In the genomic region with DNA sequence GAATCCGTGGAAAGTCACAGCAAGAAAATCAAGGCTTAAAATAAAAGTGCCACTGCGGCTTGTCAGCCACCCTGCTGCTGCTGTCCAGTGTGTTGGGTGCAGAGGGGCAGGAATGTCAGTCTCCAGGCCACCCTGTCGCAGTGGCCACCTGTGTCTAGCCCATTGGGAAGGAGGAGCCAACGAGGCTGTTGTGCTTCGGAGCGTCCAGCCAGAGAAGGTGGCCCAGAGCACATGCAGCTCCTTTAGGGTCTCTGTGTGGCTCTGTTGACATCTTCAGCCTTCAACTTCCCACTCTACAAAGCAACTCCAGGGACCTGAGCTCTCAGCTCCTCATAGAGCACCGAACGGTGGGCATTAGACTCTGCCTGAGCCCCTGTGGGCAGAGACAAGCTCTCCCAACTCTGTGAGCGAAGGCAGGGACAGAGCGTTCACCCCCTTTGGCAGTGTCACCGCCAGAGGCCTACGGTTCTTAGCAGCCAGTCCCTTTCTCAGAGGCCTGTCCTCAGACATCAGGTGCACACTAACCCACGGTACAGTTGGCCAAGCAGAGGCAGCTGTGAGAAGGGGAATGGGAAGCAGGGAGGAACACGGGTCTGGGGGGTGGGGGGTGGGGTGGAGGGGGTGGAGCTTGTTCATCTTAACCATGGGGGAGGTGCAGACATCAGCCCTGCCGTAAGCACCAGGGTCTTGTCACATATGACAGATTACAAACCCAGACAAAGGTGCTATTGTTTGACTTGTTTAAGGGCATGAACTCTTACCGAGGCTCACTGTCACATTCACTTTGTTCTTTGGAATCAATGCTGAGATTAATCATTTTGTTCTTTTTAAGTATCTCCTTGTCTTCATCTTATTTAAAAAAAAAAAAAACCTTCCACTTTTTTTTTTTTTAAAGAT, we compare ENCODE assay signal across 20 mouse cellular contexts. TPM values are rescaled to one million over a fixed set of nuclear protein-coding genes. Genes with fewer than 3 reads are reported as not detected.
DNase-seq lines count a peak whose midpoint lies in the region; ATAC-seq and TF ChIP-seq lines count a peak whose summit lies in the region.
"Had no signal": no experiment of that assay in that cellular context is flagged by ENCODE, and none has a peak within 500 bp of the region (broad histone marks: within the 10 kb centered on the region; RNA-seq: fewer than 3 reads in every experiment).

No protein-coding gene starts in this region.

- ATAC-seq in erythroid progenitor cell, adult 5-6 weeks (replicated peaks; ENCODE audit: low FRiP score, poor library complexity, severe bottlenecking): no peak
- ATAC-seq: inflammation-experienced regulatory T-cells, adult 6 months had no signal

- intact Hi-C loops in heart, postnatal 25 days (cut with DNase I): no loop called here

- no peak overlapping the region for H3K27ac ChIP-seq in thymus, adult 2 months (ENCODE audit: control insufficient read depth, insufficient read depth, low read length)
- H3K27ac ChIP-seq: hindbrain, embryonic 13.5 days; left cerebral cortex, adult 2 months; limb, embryonic 15.5 days; liver, embryonic 15.5 days had no signal

- 93% methylated on average over 16 of the region's 16 CpGs for WGBS in thymus, adult 2 months

- TF ChIP-seq CTCF in thymus, adult 2 months (IDR thresholded peaks at IDR 0.05; ENCODE audit: borderline replicate concordance, control insufficient read depth, extremely low read depth, insufficient read depth, low read length, poor library complexity): no peak

- H3K36me3 ChIP-seq in thymus, adult 2 months (ENCODE audit: control insufficient read depth, insufficient read depth, low read length): peaks cover 39% of the 10 kb centered on the region

- peaks cover 9% of the 10 kb centered on the region for H3K4me1 ChIP-seq in thymus, adult 2 months (replicated peaks; ENCODE audit: control insufficient read depth, insufficient read depth, low read length)

- TF ChIP-seq POLR2A in thymus, adult 2 months (IDR thresholded peaks at IDR 0.05; ENCODE audit: control insufficient read depth, extremely low read depth, insufficient read depth, low read length, poor library complexity): no peak

- peak; percentile 87 for DNase-seq in heart, adult 11 months
- no peak for DNase-seq in heart, postnatal 25 days (ENCODE audit: low spot score)
- DNase-seq in retina, postnatal 1 day: peak; percentile 21
- DNase-seq in retina, embryonic 14.5 days (ENCODE audit: low spot score): no peak
- DNase-seq in embryo, embryonic 11 days: peak; percentile 27
- DNase-seq in thymus, adult 2 months: no peak
- DNase-seq: adrenal gland, postnatal 14 days; gastrocnemius, postnatal 10 days; heart, postnatal 10 days; kidney, adult 18-20 months; kidney, postnatal 4 days; lung, postnatal 4 days; right cerebral cortex, postnatal 25 days; thymus, postnatal 14 days had no signal

- H3K27me3 ChIP-seq in thymus, adult 2 months (ENCODE audit: control insufficient read depth, insufficient read depth, low read length): no peaks in the 10 kb centered on the region

- H3K4me3 ChIP-seq in thymus, adult 2 months (ENCODE audit: control insufficient read depth, insufficient read depth, low read length): no peak overlapping the region
- H3K4me3 ChIP-seq: hindbrain, embryonic 13.5 days; left cerebral cortex, adult 2 months; limb, embryonic 15.5 days; liver, embryonic 15.5 days had no signal

RNA-seq across cellular contexts. Expression of a gene that starts 13.8 kb away (rescaled TPM):
- 10 to 100 TPM; 15.5 to 16.5 TPM for total RNA-seq in heart, postnatal 25 days (2021)
- total RNA-seq in erythroid progenitor cell, adult 5-6 weeks (2015; ENCODE audit: low replicate concordance): 25.6 and 32.4 TPM in 2 replicates
- 22.1 and 29.0 TPM in 2 replicates for total RNA-seq in erythroid progenitor cell, adult 5-6 weeks (2017; ENCODE audit: low replicate concordance)
- polyA plus RNA-seq in thymus, adult 2 months (2012; rRNA removed): 52.3 and 53.4 TPM in 2 replicates

RNA-seq across cellular contexts. Expression of a gene that starts 33.1 kb away (rescaled TPM):
- 1 to 10 TPM; 1.7 to 1.9 TPM for total RNA-seq in heart, postnatal 25 days (2021)
- total RNA-seq in erythroid progenitor cell, adult 5-6 weeks (2015; ENCODE audit: low replicate concordance): 2.5 and 2.9 TPM in 2 replicates
- total RNA-seq in erythroid progenitor cell, adult 5-6 weeks (2017; ENCODE audit: low replicate concordance): 9.2 TPM in 1 of 2 replicates, not detected in the other
- polyA plus RNA-seq in thymus, adult 2 months (2012; rRNA removed): 27.3 and 38.2 TPM in 2 replicates

RNA-seq across cellular contexts. Expression of a gene that starts 52.2 kb away (rescaled TPM):
- total RNA-seq in heart, postnatal 25 days (2021): 10 to 100 TPM; 51.7 to 57.3 TPM
- total RNA-seq in erythroid progenitor cell, adult 5-6 weeks (2015; ENCODE audit: low replicate concordance): 1,527 and 1,581 TPM in 2 replicates
- total RNA-seq in erythroid progenitor cell, adult 5-6 weeks (2017; ENCODE audit: low replicate concordance): 312 and 462 TPM in 2 replicates
- polyA plus RNA-seq in thymus, adult 2 months (2012; rRNA removed): 52.6 and 126 TPM in 2 replicates

Comparison
In these comparisons a context has a peak if more than half of its experiments do, and no peak if none do; other contexts are left out.
1. DNase-seq: peak in heart, adult 11 months (single experiment), retina, postnatal 1 day (single experiment) and embryo, embryonic 11 days (single experiment); none in heart, postnatal 25 days (single experiment), retina, embryonic 14.5 days (single experiment) and thymus, adult 2 months (single experiment).
2. RNA of a gene that starts 52.2 kb away (total RNA-seq): 312 to 1,581 TPM in erythroid progenitor cell, adult 5-6 weeks; 51.7 to 57.3 TPM in heart, postnatal 25 days; every median in the first group is over 4 times any median in the second.